Mouse (Mus musculus) lung, adult 2 months (tissue): ENCODE measurements around the gene Peli1.

Experiments used
- CTCF ChIP-seq: fragments of 200-500 bp; IDR thresholded peaks from 2 replicates; pipeline ENCODE4 v1.5.1; 2011; ENCODE audit warnings: mild to moderate bottlenecking, low read length, control low read depth; ENCODE audit not compliant: insufficient read depth
- POLR2A ChIP-seq: fragments of 200-500 bp; IDR thresholded peaks from 2 replicates; pipeline ENCODE4 v1.6.1; 2011; ENCODE audit warnings: low read depth, mild to moderate bottlenecking, control low read depth, low read length, borderline replicate concordance; ENCODE audit errors: extremely low read depth

- TF ChIP-seq CTCF (no peak), POLR2A (no peak)
Measured at GRCm38 (mm10) chr11:21141242-21141641, 50.2 kb downstream of the Peli1 start.
